Mouse (Mus musculus) spleen, adult 2 months (tissue): Measurements from ENCODE around the gene Mrc1. TPM values are rescaled to one million over a fixed set of nuclear protein-coding genes. Genes with fewer than 3 reads are reported as not detected.

Source experiments
- DNase-seq, 2 experiments: peaks; one replicate each; pipeline versions ENCODE4 v3.0.0 to v3.0.0-alpha.2; 2012 to 2021; ENCODE audit warnings: low spot score in 2 of 2, low read depth in 1 of 2
- H3K27ac ChIP-seq: fragments of 200-500 bp; 2 replicates; pipeline ENCODE4 v1.5.1; 2012; ENCODE audit warnings: low read length, inconsistent platforms; ENCODE audit not compliant: insufficient read depth
- H3K27me3 ChIP-seq: fragments of 200-500 bp; 2 replicates; pipeline ENCODE4 v1.6.1; 2012; ENCODE audit warnings: mild to moderate bottlenecking, moderate library complexity, low read length, inconsistent platforms; ENCODE audit not compliant: control insufficient read depth, insufficient read depth
- H3K36me3 ChIP-seq: fragments of 200-500 bp; 2 replicates; pipeline ENCODE4 v1.6.1; 2012; ENCODE audit warnings: mild to moderate bottlenecking, low read length, inconsistent platforms; ENCODE audit not compliant: control insufficient read depth, insufficient read depth
- H3K4me1 ChIP-seq: fragments of 200-500 bp; 2 replicates; pipeline ENCODE4 v1.6.1; 2011; ENCODE audit warnings: inconsistent platforms; ENCODE audit not compliant: control insufficient read depth, insufficient read depth, insufficient read length
- H3K4me3 ChIP-seq: fragments of 200-500 bp; 2 replicates; pipeline ENCODE4 v1.5.1; 2011; ENCODE audit warnings: mild to moderate bottlenecking, inconsistent platforms; ENCODE audit not compliant: insufficient read depth, insufficient read length; ENCODE audit errors: extremely low read depth
- CTCF ChIP-seq: fragments of 200-500 bp; IDR thresholded peaks from 2 replicates; pipeline ENCODE4 v1.5.1; 2011; ENCODE audit warnings: mild to moderate bottlenecking, inconsistent platforms; ENCODE audit not compliant: insufficient read depth, insufficient read length, insufficient replicate concordance; ENCODE audit errors: extremely low read depth
- POLR2A ChIP-seq: fragments of 200-500 bp; IDR thresholded peaks from 2 replicates; pipeline ENCODE4 v1.6.1; 2011; ENCODE audit warnings: low read depth, low read length, inconsistent platforms
- WGBS: fragments of 180-500 bp; shearing (Covaris S2); methylation state at CpG from one replicate; pipeline ENCODE4 v1.1.7; 2018; 5-methylcytosine and 5-hydroxymethylcytosine counted together
- polyA plus RNA-seq: library from polyadenylated mRNA; depleted of rRNA; stranded (reverse); fragments of >200 nt; gene quantifications from 2 replicates; pipeline ENCODE4 v1.2.3, GENCODE M21; 2012

Gene Mrc1
- polyA plus RNA-seq, 1 experiment = 5.8 TPM

DNA sequence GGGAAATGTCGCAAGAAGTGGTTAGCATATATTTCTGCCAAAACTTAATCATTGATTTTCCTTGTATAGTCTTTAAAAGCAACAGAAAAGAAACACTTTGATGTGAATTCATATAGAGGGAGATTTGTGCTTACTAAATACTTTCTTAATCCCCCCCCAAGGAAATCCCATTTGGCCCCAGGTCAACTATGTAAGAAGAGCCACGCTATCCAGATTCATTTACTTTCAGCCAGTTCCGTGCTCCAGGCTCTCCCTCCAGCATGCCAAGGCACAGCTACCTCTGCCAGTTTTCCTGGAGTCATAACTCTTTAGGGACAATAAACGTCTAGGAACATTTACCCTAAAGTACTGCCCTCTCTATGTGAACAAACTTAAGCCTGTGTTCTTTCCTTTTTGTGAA lies 8.5 kb downstream of the Mrc1 start:
- H3K36me3 ChIP-seq = no peaks in the 10 kb centered on the region
- TF ChIP-seq CTCF = no peak
- no peak for TF ChIP-seq POLR2A
- DNase-seq = no peak
- WGBS = 87% methylated on average over 4 of the region's 4 CpGs
- no peak overlapping the region for H3K27ac ChIP-seq
- no peaks in the 10 kb centered on the region for H3K27me3 ChIP-seq
- H3K4me3 ChIP-seq = no peak overlapping the region
- peaks cover 2% of the 10 kb centered on the region; the same call in 1 of the 2 replicates for H3K4me1 ChIP-seq

GRCm38 (mm10) chr2:14239151-14239550 lies 10.0 kb downstream of the Mrc1 start:
- DNase-seq = no peak
- Histone ChIP-seq H3K27me3 (no peaks in the 10 kb centered on the region), H3K27ac (no peak overlapping the region), H3K36me3 (no peaks in the 10 kb centered on the region), H3K4me3 (no peak overlapping the region), H3K4me1 (peaks cover 5% of the 10 kb centered on the region; the same call in 1 of the 2 replicates)
- 86% methylated on average over 5 of the region's 5 CpGs for WGBS
- no peak for TF ChIP-seq POLR2A
- TF ChIP-seq CTCF = no peak

GRCm38 (mm10) chr2:14244157-14244556 lies 15.0 kb downstream of the Mrc1 start:
- Histone ChIP-seq H3K4me3 (peak overlapping the region; percentile 56), H3K27ac (peak overlapping the region; percentile 83), H3K27me3 (no peaks in the 10 kb centered on the region), H3K36me3 (no peaks in the 10 kb centered on the region), H3K4me1 (peaks cover 14% of the 10 kb centered on the region; the same call in 1 of the 2 replicates)
- no peak for DNase-seq
- no peak for TF ChIP-seq POLR2A
- TF ChIP-seq CTCF = no peak
- WGBS = 42% methylated on average over 5 of the region's 5 CpGs

DNA sequence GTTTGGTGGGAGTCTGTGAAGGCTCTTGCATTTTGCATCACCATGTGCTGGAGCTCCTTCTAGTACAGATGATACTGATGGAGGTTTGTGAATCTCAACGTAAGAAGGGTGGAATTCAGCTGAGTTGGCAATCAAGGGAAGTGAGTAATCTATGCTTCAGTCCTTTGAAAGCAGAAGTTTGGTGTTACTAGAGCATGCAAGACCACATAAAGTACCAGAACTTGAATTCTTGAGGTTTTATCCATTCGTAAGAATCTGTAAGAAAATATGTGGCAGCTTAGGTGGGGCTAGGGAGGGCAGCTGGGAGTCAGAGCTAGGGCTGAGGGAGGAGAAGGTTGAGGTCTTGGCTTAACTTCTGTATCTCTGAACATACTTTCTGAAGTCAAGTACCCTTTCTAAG lies 15.5 kb downstream of the Mrc1 start:
- Histone ChIP-seq H3K27me3 (no peaks in the 10 kb centered on the region), H3K36me3 (no peaks in the 10 kb centered on the region), H3K27ac (peak overlapping the region; percentile 31), H3K4me1 (peaks cover 17% of the 10 kb centered on the region), H3K4me3 (peak overlapping the region; percentile 27; the same call in 1 of the 2 replicates)
- TF ChIP-seq POLR2A (no peak), CTCF (no peak)
- no peak for DNase-seq
- 18% methylated on average over 2 of the region's 2 CpGs for WGBS

- Histone ChIP-seq H3K4me1 (peaks cover 12% of the 10 kb centered on the region), H3K4me3 (no peak overlapping the region), H3K27me3 (no peaks in the 10 kb centered on the region), H3K36me3 (no peaks in the 10 kb centered on the region), H3K27ac (peak overlapping the region; percentile 24)
- TF ChIP-seq POLR2A (no peak), CTCF (no peak)
- DNase-seq = peak; percentile 41 to 53
- 61% methylated on average over 3 of the region's 3 CpGs for WGBS
Measured at GRCm38 (mm10) chr2:14249839-14250564, 20.8 kb downstream of the Mrc1 start.

- no peak overlapping the region for H3K27ac ChIP-seq
- H3K27me3 ChIP-seq = no peaks in the 10 kb centered on the region
- TF ChIP-seq POLR2A (no peak), CTCF (no peak)
- H3K4me1 ChIP-seq = peaks cover 5% of the 10 kb centered on the region
- H3K36me3 ChIP-seq = no peaks in the 10 kb centered on the region
- no peak for DNase-seq
- no peak overlapping the region for H3K4me3 ChIP-seq
- WGBS = 63% methylated on average over 3 of the region's 3 CpGs
Measured at GRCm38 (mm10) chr2:14251938-14252337, 22.7 kb downstream of the Mrc1 start.

DNA sequence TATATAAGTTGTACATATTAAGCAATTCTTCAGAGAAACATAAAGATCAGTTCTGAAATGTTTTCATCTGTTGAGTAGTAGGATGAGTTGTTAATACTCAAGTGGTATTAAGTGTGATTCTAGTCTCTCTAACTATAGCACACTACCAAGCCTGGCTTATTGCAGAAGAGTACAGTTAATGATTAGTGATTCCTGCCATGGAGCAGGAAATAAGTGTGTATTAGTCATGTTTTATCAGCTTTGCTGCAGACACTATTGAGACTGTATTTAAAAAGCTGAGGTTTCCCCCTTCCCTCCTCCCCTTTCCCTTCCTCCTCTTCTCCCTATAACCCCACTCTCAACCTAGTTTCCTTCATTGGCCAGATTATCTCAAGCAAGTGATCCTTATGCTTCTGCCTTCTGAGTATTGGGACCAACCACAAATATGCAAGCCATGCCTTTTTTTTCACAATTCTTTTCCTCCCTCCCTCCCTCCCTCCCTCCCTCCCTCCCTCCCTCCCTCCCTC lies 29.2 kb downstream of the Mrc1 start:
- Histone ChIP-seq H3K27ac (no peak overlapping the region), H3K4me1 (no peaks in the 10 kb centered on the region), H3K4me3 (no peak overlapping the region), H3K36me3 (no peaks in the 10 kb centered on the region), H3K27me3 (no peaks in the 10 kb centered on the region)
- no peak for DNase-seq
- no peak for TF ChIP-seq POLR2A
- no peak for TF ChIP-seq CTCF

DNA sequence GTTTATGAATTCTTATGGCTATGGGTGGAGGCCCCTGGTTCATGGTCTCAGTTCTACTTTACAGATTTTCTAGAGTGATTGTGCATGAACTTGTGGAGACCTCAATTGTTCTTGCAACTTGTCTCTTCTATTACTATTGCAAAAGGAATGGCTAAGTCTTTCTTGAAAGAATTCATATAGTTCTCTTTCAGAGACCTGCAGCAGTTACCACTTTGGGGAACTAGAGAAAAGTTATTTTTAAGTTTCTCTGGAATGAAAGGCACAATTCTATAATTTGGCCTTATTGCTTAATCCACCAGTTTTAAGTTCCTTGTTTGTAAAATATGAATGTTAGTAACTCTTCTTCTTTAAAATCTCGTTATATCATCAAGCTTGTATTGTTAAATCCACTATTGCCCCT lies 32.9 kb downstream of the Mrc1 start:
- 77% methylated on average over 1 of the region's 1 CpGs for WGBS
- TF ChIP-seq CTCF = no peak
- H3K27ac ChIP-seq = no peak overlapping the region

More for the DNA sequence above, 32.9 kb downstream of the Mrc1 start:
- Histone ChIP-seq H3K4me3 (no peak overlapping the region), H3K4me1 (no peaks in the 10 kb centered on the region), H3K27me3 (no peaks in the 10 kb centered on the region), H3K36me3 (no peaks in the 10 kb centered on the region)
- no peak for DNase-seq
